Comparison of ENCODE assay signal across 15 mouse cellular contexts in the genomic region with DNA sequence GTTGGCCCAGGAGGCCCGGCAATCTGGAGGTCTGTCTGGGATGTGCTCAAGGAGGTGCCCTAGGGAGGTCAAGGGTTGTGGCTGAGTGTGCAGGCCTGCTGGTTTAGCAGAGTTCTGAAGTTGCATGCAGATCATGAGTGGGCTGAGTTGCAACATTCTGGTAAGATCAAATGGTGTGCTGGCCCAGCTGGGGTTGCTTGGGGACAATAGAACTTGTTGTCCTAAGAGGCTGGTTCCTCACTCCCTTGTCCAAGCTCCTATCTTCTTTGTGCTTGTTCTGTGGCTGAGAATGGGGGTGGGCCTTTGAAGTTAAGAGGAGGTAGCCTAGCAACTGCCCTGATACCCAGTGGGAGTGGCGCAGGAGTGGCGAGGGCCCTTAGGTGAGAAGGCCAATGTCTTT. TPM values are rescaled to one million over a fixed set of nuclear protein-coding genes. Genes with fewer than 3 reads are reported as not detected.
DNase-seq lines count a peak whose midpoint lies in the region; ATAC-seq and TF ChIP-seq lines count a peak whose summit lies in the region.
"Had no signal": no experiment of that assay in that cellular context is flagged by ENCODE, and none has a peak within 500 bp of the region (broad histone marks: within the 10 kb centered on the region; RNA-seq: fewer than 3 reads in every experiment).

No protein-coding gene starts in this region.

- TF ChIP-seq CTCF in layer of hippocampus, adult 2 months (conservative IDR thresholded peaks at IDR 0.05), result no peak
- TF ChIP-seq CTCF in liver, postnatal 0 days (IDR thresholded peaks at IDR 0.05; ENCODE audit: low read depth), result no peak

- no peak for ATAC-seq in liver, postnatal 0 days
- no peak for ATAC-seq in hindbrain, embryonic 14.5 days (ENCODE audit: low FRiP score)

- no peaks in the 10 kb centered on the region for H3K9me3 ChIP-seq in liver, postnatal 0 days (ENCODE audit: low read length)
- no peaks in the 10 kb centered on the region for H3K9me3 ChIP-seq in hindbrain, embryonic 14.5 days (ENCODE audit: control insufficient read depth, low read length)
- H3K9me3 ChIP-seq in midbrain, embryonic 10.5 days (replicated peaks), result no peaks in the 10 kb centered on the region
- H3K9me3 ChIP-seq: embryonic facial prominence, embryonic 12.5 days; neural tube, embryonic 12.5 days; stomach, embryonic 15.5 days had no signal

- H3K9ac ChIP-seq in liver, postnatal 0 days (replicated peaks), result 0 out of 2 replicates have a peak overlapping the region, but pooled peaks have one; percentile 3
- no peak overlapping the region for H3K9ac ChIP-seq in hindbrain, embryonic 14.5 days
- H3K9ac ChIP-seq: embryonic facial prominence, embryonic 12.5 days; neural tube, embryonic 12.5 days; stomach, embryonic 15.5 days had no signal

- WGBS in liver, postnatal 0 days (ENCODE audit: insufficient replicate concordance), result 72% methylated on average over 3 of the region's 3 CpGs
- WGBS in hindbrain, embryonic 14.5 days, result 85% methylated on average over 3 of the region's 3 CpGs
- 84% methylated on average over 3 of the region's 3 CpGs for WGBS in midbrain, embryonic 10.5 days

- no peaks in the 10 kb centered on the region for H3K27me3 ChIP-seq in liver, postnatal 0 days (ENCODE audit: insufficient read depth, low read length)
- H3K27me3 ChIP-seq in hindbrain, embryonic 14.5 days (ENCODE audit: control insufficient read depth, insufficient read depth, low read length), result no peaks in the 10 kb centered on the region
- H3K27me3 ChIP-seq in midbrain, embryonic 10.5 days (ENCODE audit: low read depth, poor library complexity, severe bottlenecking), result no peaks in the 10 kb centered on the region
- H3K27me3 ChIP-seq: embryonic facial prominence, embryonic 12.5 days; neural tube, embryonic 12.5 days; stomach, embryonic 15.5 days had no signal

- no peak for TF ChIP-seq EP300 in liver, postnatal 0 days (IDR thresholded peaks at IDR 0.05; ENCODE audit: low read depth)

- H3K4me1 ChIP-seq in liver, postnatal 0 days (ENCODE audit: insufficient read depth), result peaks cover 67% of the 10 kb centered on the region
- 0 out of 2 replicates have a peak, but pooled peaks cover 13% of the 10 kb centered on the region for H3K4me1 ChIP-seq in hindbrain, embryonic 14.5 days (replicated peaks; ENCODE audit: control insufficient read depth, insufficient read depth, low read length)
- peaks cover 36% of the 10 kb centered on the region for H3K4me1 ChIP-seq in midbrain, embryonic 10.5 days
- H3K4me1 ChIP-seq: embryonic facial prominence, embryonic 12.5 days had no signal

- H3K4me2 ChIP-seq in liver, postnatal 0 days (ENCODE audit: low read depth, low read length), result no peak overlapping the region
- H3K4me2 ChIP-seq in hindbrain, embryonic 14.5 days (replicated peaks), result no peak overlapping the region
- H3K4me2 ChIP-seq: embryonic facial prominence, embryonic 12.5 days; neural tube, embryonic 12.5 days; stomach, embryonic 15.5 days had no signal

- H3K36me3 ChIP-seq in liver, postnatal 0 days (replicated peaks; ENCODE audit: insufficient read depth, low read length), result 0 out of 2 replicates have a peak, but pooled peaks cover 2% of the 10 kb centered on the region
- H3K36me3 ChIP-seq in hindbrain, embryonic 14.5 days (replicated peaks; ENCODE audit: control insufficient read depth, insufficient read depth), result no peaks in the 10 kb centered on the region
- 0 out of 2 replicates have a peak, but pooled peaks cover 5% of the 10 kb centered on the region for H3K36me3 ChIP-seq in midbrain, embryonic 10.5 days
- H3K36me3 ChIP-seq: embryonic facial prominence, embryonic 12.5 days; neural tube, embryonic 12.5 days; stomach, embryonic 15.5 days had no signal

- peak; percentile 60 for DNase-seq in adrenal gland, adult 2 months
- no peak for DNase-seq in adrenal gland, adult 18-20 months (ENCODE audit: low spot score in 2 of 2)
- no peak for DNase-seq in layer of hippocampus, adult 2 months (ENCODE audit: low spot score in 2 of 2)
- DNase-seq in layer of hippocampus, adult 11-12 months (ENCODE audit: low spot score), result no peak
- DNase-seq in liver, postnatal 0 days, result no peak
- DNase-seq in lung, postnatal 4 days, result peak; percentile 56 to 79
- DNase-seq in hindbrain, embryonic 14.5 days (ENCODE audit: low spot score), result no peak
- DNase-seq in midbrain, embryonic 10.5 days (ENCODE audit: low spot score), result no peak
- DNase-seq: cerebellum, adult 18-20 months; gastrocnemius, postnatal 25 days; kidney, adult 9 months; thymus, postnatal 36 days had no signal

- H3K4me3 ChIP-seq in layer of hippocampus, adult 2 months, result no peak overlapping the region
- no peak overlapping the region for H3K4me3 ChIP-seq in liver, postnatal 0 days (ENCODE audit: low read depth, low read length)
- no peak overlapping the region for H3K4me3 ChIP-seq in hindbrain, embryonic 14.5 days (replicated peaks; ENCODE audit: low read length)
- H3K4me3 ChIP-seq in midbrain, embryonic 10.5 days, result no peak overlapping the region
- H3K4me3 ChIP-seq: embryonic facial prominence, embryonic 12.5 days; neural tube, embryonic 12.5 days; stomach, embryonic 15.5 days had no signal

- H3K27ac ChIP-seq in layer of hippocampus, adult 2 months, result peak overlapping the region; percentile 80
- H3K27ac ChIP-seq in liver, postnatal 0 days (ENCODE audit: low read depth), result peak overlapping the region; percentile 69; the same call in 1 of the 2 replicates
- no peak overlapping the region for H3K27ac ChIP-seq in hindbrain, embryonic 14.5 days
- H3K27ac ChIP-seq in midbrain, embryonic 10.5 days (replicated peaks), result no peak overlapping the region
- H3K27ac ChIP-seq: embryonic facial prominence, embryonic 12.5 days; neural tube, embryonic 12.5 days had no signal

RNA-seq across cellular contexts. Expression of a gene that starts 23.5 kb away (rescaled TPM):
- total RNA-seq in adrenal gland, adult 2 months (2021), result 10 to 100 TPM; 26.1 to 29.6 TPM
- polyA plus RNA-seq in adrenal gland, adult 2 months (2012; rRNA removed), result 31.1 and 36.1 TPM in 2 replicates
- total RNA-seq in adrenal gland, adult 18-20 months (2021), result 10 to 100 TPM; 23.1 to 26.6 TPM
- total RNA-seq in layer of hippocampus, adult 2 months (2021), result 10 to 100 TPM; 20.5 to 24.4 TPM
- polyA plus RNA-seq in liver, postnatal 0 days (2015; fragmentation: Nextera tagmentation; extraction: Ambion mirVana), result 9.5 and 9.7 TPM in 2 replicates
- polyA plus RNA-seq in hindbrain, embryonic 14.5 days (2014; fragmentation: Nextera tagmentation; extraction: Ambion mirVana), result 14.8 and 15.1 TPM in 2 replicates
- 18.0 and 22.7 TPM in 2 replicates for polyA plus RNA-seq in midbrain, embryonic 10.5 days (2016; fragmentation: Nextera tagmentation; extraction: Ambion mirVana)

RNA-seq across cellular contexts. Expression of a gene that starts 31.4 kb away (rescaled TPM):
- total RNA-seq in adrenal gland, adult 2 months (2021), result 100 to 1,000 TPM; 103 to 199 TPM
- polyA plus RNA-seq in adrenal gland, adult 2 months (2012; rRNA removed), result 344 and 376 TPM in 2 replicates
- total RNA-seq in adrenal gland, adult 18-20 months (2021), result 100 to 1,000 TPM; 115 to 165 TPM
- total RNA-seq in layer of hippocampus, adult 2 months (2021), result 10 to 100 TPM; 41.4 to 46.4 TPM
- 18.8 and 21.6 TPM in 2 replicates for polyA plus RNA-seq in liver, postnatal 0 days (2015; fragmentation: Nextera tagmentation; extraction: Ambion mirVana)
- 86.8 and 96.6 TPM in 2 replicates for polyA plus RNA-seq in hindbrain, embryonic 14.5 days (2014; fragmentation: Nextera tagmentation; extraction: Ambion mirVana)
- polyA plus RNA-seq in midbrain, embryonic 10.5 days (2016; fragmentation: Nextera tagmentation; extraction: Ambion mirVana), result 126 and 137 TPM in 2 replicates

RNA-seq across cellular contexts. Expression of a gene that starts 35.0 kb away (rescaled TPM):
- total RNA-seq in adrenal gland, adult 2 months (2021), result 10 to 100 TPM; 75.9 to 82.8 TPM
- 83.0 and 87.3 TPM in 2 replicates for polyA plus RNA-seq in adrenal gland, adult 2 months (2012; rRNA removed)
- total RNA-seq in adrenal gland, adult 18-20 months (2021), result 10 to 100 TPM; 68.1 to 76.3 TPM
- 10 to 100 TPM; 37.2 to 40.7 TPM for total RNA-seq in layer of hippocampus, adult 2 months (2021)
- polyA plus RNA-seq in liver, postnatal 0 days (2015; fragmentation: Nextera tagmentation; extraction: Ambion mirVana), result 43.1 and 43.3 TPM in 2 replicates
- polyA plus RNA-seq in hindbrain, embryonic 14.5 days (2014; fragmentation: Nextera tagmentation; extraction: Ambion mirVana), result 45.4 and 46.5 TPM in 2 replicates
- 56.5 and 58.8 TPM in 2 replicates for polyA plus RNA-seq in midbrain, embryonic 10.5 days (2016; fragmentation: Nextera tagmentation; extraction: Ambion mirVana)

RNA-seq across cellular contexts. Expression of a gene that starts 35.3 kb away (rescaled TPM):
- total RNA-seq in adrenal gland, adult 2 months (2021), result 100 to 1,000 TPM; 269 to 287 TPM
- polyA plus RNA-seq in adrenal gland, adult 2 months (2012; rRNA removed), result 602 and 610 TPM in 2 replicates
- total RNA-seq in adrenal gland, adult 18-20 months (2021), result 100 to 1,000 TPM; 257 to 332 TPM
- total RNA-seq in layer of hippocampus, adult 2 months (2021), result 100 to 1,000 TPM; 447 to 453 TPM
- polyA plus RNA-seq in liver, postnatal 0 days (2015; fragmentation: Nextera tagmentation; extraction: Ambion mirVana), result 141 TPM in 2 replicates
- polyA plus RNA-seq in hindbrain, embryonic 14.5 days (2014; fragmentation: Nextera tagmentation; extraction: Ambion mirVana), result 328 and 332 TPM in 2 replicates
- polyA plus RNA-seq in midbrain, embryonic 10.5 days (2016; fragmentation: Nextera tagmentation; extraction: Ambion mirVana), result 300 and 314 TPM in 2 replicates

RNA-seq across cellular contexts. Expression of a gene that starts 45.9 kb away (rescaled TPM):
- 100 to 1,000 TPM in 1 of 2 experiments, 10 to 100 TPM in 1; 76.2 to 110 TPM for total RNA-seq in adrenal gland, adult 2 months (2021)
- 476 and 593 TPM in 2 replicates for polyA plus RNA-seq in adrenal gland, adult 2 months (2012; rRNA removed)
- 10 to 100 TPM; 78.5 to 86.9 TPM for total RNA-seq in adrenal gland, adult 18-20 months (2021)
- 100 to 1,000 TPM; 274 to 297 TPM for total RNA-seq in layer of hippocampus, adult 2 months (2021)
- polyA plus RNA-seq in liver, postnatal 0 days (2015; fragmentation: Nextera tagmentation; extraction: Ambion mirVana), result 32.5 and 35.4 TPM in 2 replicates
- polyA plus RNA-seq in hindbrain, embryonic 14.5 days (2014; fragmentation: Nextera tagmentation; extraction: Ambion mirVana), result 165 and 173 TPM in 2 replicates
- 73.3 and 78.8 TPM in 2 replicates for polyA plus RNA-seq in midbrain, embryonic 10.5 days (2016; fragmentation: Nextera tagmentation; extraction: Ambion mirVana)

Comparison
In these comparisons a context has a peak if more than half of its experiments do, and no peak if none do; other contexts are left out.
1. DNase-seq: peak in adrenal gland, adult 2 months (single experiment) and lung, postnatal 4 days (2 of 2); none in adrenal gland, adult 18-20 months (0 of 2), layer of hippocampus, adult 2 months (0 of 2), layer of hippocampus, adult 11-12 months (single experiment), liver, postnatal 0 days (single experiment), hindbrain, embryonic 14.5 days (single experiment) and midbrain, embryonic 10.5 days (single experiment).
2. H3K27ac ChIP-seq: peak in layer of hippocampus, adult 2 months (single experiment) and liver, postnatal 0 days (single experiment); none in hindbrain, embryonic 14.5 days (single experiment) and midbrain, embryonic 10.5 days (single experiment).